Mouse (Mus musculus) T-helper 17 cell (primary cell): ENCODE data around the gene Sap30l.
"Not testable (repeated sequence)": the region's sequence is repeated elsewhere in the genome, so short reads cannot be mapped to it uniquely, and the experiment has no call there.

Experiments
- in situ Hi-C, 2 experiments: fragments of 300-600 bp; cut with MboI, MseI; formaldehyde crosslinking; loops; 1 replicate in 1 of 2; 2 replicates in 1 of 2; pipeline ENCODE4 v1.15.1; 2025; ENCODE audit warnings: high pct_unique_total_duplicates in 2 of 2

Gene Sap30l

DNA sequence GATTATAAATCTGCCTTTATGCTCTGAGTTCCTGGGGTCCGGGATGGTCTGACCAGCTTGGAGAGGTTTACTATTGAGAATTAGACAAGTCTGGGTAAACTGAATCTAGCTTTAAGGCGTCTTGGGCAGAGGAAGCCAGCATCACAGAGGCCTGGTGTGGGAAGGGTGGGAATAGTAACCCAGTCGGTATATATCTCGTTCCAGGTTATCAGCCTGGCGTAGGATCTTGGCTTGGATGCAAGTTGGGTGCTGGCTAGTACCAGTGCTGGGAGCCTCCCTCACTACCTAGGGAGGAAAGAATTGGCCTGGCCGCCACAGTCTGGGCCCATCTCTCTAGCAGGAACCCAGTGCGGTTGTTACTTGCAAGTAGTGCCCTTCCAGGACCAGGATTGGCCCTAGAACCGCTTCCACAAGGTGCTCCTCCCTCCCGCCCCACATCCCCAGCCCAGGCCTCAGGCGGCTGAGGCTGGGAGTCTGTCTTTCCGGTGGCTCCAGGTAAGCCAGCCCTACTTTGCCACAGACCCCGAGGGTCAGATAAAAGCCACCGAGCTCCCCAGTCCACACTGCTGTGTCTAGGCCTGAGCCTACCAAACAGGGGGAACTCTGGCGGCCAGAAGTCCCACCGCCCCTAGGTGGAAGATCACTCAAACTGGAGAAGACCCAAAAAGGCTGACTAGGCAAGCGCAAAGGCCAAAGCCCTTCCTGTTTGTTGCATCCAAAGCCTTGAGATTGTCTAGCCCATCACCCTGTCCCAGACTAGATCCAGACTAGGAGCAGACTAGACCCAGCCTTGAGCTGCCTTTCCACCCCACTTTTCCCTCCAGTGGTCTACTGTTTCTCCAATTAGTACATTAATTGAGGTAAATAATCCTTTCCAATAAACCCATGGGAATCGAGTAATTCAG is 28.7 kb downstream of the Sap30l start:
- in situ Hi-C loops, result no loop called here

DNA sequence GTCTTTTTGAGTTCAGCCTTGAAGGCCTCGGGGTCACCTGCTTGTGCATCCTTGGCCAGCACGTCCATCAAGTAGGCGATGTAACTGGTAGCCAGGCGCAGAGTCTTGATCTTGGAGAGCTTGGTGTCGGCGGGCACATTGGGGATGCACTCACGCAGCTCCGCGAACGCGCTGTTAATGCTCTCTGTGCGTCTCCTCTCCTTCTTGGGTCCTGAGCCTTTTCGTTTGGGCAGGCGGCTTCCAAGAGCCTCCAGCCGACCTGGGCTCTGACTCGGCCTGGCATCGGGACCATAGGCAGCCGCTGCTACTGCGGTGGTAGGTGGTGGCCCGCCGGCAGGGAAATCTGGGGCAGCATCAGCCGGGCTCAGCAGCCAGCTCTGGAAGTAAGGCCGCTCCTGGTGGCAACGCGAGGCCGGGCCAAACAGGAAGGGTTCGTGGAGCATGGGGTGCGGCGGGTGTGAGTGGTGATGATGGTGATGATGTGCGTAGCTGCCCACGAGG is 29.9 kb downstream of the Sap30l start:
- in situ Hi-C loops, result no loop called here

DNA sequence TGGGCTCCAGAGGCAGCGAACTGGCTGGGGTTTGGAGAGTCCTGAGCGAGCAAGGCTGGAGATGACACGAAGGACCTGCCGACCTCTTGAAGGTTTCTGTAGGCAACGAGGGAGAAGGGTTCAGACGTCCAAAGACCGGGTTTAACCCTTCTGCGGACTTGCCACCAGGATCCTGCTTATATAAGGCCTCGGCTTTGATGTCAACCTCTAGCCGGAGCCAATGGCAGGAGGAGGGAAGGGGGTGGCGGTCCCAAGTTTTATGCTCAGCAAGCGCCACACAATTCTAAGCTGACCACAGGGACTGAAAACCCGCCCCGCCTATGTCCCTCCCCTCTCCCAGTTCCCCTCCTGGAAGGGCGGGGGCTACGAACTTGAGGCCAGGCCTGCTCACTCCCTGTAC is 30.4 kb downstream of the Sap30l start:
- in situ Hi-C loops, result no loop called here

DNA sequence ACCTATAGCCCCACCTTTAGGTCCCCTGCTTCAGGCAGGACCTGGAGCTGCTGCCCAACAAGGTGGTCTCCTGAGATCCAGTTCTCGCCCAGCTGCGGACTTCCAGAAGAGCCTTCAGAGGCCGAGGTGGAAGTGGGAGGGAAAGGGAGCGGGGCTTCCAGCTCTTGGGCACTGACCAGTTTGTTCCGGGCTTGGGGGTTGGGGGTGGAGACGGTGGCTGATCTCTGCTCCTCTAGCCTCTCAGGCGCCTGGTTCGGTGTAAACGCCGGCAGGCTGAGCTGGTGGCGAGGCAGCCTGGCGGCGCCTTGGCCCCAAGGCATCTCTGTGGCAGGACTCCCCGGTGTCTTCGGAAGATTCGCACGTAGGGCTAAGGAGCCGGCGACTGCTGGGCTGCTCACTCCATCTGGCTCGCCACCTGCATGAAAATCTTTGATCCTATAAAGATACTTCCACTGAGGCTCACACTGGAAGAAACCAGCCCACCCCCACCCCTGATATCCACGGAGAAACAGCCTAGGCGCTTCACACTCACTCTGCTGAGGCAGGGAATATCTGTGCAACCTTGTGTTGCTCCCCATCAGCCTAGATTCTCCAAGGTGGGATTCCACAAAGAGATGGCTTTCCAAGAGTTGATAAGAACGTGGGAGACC is 31.2 kb downstream of the Sap30l start, which contains the start of gene Hand1:
TSS of gene Hand1 (minus strand) at position 267 of the 650 bp plus-strand sequence.
- in situ Hi-C loops, result no loop called here

DNA sequence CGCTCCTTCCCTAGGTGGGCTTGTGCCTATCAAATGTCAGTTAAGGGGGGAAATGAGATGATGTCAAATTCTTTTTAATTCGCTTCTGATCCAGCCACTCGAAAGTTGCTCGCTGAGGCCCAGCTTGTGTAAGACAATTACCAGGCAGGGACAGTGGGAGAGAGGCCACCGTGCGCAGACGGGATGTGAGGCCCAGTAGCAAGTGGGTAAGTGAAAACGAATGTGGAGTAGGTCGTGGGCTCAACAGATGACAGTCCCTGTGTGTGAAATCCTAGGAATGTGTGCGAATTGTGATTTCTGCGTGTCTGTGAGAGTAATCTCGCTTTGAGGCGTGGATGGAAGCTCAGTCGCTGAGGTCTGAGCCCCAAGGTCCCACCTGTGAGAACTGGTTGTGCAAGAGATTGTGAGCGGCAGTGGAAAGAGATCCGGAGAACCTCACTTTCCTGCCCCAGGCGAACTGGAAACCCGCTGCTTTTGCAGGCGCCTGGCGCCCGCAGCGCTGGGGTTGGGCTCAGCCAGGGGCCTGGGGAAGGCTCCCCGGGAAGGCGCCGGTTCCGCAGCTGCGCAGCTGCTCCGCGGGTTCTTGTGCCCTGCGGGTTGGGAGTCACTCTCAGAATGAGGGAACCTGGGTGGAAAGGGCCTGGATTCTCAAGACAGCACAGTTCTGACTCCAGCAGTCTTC is 32.0 kb downstream of the Sap30l start:
- in situ Hi-C loops, result no loop called here

DNA sequence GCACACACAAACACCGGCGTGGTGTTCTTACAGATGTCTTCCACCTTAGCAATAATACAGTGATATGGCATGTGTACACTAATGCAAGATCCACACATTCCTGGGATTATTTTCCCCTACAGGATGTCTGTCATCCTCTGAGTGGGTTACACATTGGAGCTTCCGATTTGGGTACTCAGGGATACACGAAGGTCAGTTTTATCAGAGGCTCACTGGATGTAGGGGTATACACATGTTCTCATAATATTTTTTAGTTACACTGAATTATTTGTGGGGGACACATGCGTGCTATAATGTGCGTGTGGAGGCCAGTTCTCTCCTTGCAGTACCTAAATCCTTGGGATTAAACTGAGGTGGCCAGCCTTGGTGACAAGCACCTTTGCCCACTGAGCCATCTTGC is 32.6 kb downstream of the Sap30l start:
- in situ Hi-C loops, result no loop called here

DNA sequence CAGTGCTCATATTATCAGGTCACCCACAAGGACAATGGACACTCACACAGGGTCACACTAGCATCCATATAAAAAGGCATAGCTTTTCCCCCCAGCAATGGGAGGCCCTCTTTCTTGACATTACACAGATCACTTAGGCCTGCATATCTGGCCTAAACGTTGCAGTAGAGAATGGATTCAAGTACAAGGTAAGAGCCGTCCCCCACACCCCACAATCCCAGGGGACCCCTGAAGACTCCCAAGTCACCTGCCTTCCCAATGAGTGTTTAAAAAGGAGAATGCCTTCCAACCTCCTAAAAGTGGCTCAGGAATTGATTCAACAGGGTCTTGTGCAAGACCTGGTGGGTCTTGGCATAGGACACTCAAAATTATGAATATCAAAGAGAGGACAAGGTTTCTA is 33.9 kb downstream of the Sap30l start:
- in situ Hi-C loops, result no loop called here

DNA sequence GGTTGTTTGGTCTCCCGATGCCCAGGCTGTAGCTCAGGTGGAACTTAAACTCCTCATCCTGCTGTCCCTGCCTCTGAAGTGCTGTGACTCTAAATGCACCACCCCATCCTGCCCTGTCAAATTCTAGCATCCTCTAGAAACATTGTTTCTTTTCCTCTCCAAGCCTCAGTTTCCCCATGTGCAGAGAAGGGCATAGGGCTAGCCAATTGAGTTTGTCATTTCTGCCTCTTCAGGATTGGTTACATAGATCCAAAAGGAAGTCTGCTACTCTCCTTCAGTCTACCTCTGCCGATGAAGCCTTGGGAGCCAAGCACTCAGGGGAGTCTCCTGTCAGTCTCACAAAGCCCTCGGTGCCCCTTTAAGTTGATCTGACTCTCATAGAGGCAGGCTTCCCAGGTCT is 34.5 kb downstream of the Sap30l start:
- in situ Hi-C loops, result no loop called here

DNA sequence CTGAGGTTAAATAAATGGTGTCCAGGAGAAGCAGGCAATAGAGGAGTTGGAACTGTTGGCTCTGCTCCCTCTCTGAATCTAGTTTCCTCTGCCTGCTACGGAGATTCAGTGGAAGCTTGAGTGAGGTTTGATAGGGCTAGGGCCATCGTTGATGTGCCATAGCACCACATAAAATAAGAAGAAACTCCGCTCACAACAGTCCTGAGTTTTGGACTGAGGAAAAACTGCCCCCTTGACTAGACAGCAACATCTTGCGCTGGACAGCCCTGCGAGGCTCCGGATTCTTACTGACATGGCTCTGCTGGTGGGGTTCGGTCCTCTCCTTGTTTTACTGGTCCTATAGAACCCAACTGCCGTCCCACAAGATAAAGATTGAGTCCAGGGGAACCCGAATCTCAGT is 35.0 kb downstream of the Sap30l start:
- in situ Hi-C loops, result no loop called here

DNA sequence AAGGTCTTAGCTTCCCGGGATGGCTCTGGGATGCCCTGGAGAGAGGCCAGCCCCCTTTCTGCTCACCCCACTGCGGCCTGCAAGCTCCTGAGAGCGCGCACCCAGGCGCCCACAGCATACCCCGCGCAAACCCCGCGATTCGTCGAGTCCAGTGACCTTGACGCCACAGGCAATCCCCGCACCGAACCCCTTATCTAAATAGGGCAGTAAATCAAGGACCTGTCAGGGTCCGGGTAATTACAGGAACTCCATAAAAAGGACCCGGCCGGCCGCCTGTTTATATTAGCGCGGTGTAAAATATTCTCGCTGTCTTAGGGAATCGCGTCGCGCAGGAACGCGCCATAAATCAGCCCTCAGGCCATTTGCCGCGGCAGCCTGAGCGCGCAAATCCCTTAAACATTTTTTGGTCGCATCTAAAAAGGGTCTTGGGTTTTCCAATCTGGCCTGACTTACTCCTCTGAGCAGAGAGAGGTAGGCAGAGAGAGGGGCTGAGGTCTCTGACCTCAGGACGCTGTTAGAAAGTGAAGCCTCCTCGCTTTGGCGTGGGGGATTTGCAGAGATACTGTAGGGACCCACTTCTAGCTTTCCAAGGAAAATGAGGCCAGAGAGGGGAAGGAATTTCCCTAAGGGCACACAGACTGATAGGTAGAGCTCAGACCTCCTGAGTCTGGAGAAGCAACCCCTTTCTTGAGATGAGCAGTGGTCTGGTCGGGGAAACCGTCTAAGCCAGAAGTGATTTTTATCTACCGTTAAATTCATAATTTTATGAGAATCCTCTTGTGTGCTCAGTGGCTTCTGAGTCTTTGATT is 35.6 kb downstream of the Sap30l start:
- in situ Hi-C loops, result no loop called here

DNA sequence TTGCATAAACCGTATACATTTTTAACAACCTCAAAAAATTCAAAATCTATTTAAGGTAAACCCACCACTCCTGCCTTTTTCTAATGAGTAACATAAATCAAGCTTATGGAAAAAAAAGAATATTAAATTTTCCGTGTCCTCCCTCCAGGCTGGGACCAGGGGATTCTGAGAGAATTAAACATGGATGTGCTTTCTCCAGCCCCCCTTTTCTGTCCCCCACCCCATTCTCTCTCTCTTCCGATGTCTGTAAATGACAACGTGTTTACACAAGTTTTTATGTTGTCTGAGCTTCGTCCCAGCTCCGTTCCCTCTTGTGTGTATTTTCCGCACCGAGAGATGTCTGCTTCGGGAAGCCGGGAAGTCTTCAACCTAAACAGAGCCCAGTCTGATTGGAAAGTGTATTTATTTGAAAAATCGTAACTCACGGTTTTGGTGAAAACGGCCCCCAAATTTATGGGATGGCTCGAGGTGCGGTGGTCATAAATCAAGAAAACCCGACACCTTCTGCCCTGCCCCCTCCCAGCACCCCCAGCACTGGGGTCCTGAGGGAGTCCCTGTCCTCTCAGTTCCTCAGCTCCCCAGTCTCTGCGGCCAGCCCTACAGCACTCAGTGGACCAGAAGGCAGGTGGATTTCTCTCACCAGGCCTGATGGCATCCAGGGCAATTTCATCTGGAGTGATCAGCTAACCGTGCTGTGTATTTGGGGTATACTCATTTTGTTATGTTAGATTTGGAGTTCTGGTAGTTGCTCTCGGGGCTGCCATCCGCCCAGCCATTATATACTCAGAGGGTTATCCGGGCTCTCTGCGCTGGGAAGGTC is 36.6 kb downstream of the Sap30l start:
- in situ Hi-C loops, result no loop called here

DNA sequence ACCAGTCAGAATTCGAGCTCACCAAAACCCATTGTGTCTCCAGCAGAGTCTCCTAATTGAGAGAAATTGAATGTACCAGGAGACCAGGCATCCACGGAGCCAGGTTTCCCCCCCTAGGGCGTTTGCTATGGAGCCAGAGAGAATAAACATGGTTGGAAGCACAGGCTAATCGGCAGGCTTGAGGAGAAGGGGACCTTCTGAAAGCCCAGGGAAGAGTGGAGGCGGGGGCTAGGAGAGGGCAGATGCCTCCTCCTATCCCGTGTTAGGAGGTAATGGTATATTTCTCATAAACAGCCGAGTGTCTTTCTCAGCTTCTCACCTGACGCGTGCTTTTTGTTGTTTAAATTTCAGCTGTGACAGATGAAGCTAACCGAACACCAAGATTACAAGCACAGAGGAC is 39.5 kb downstream of the Sap30l start:
- in situ Hi-C loops, result no loop called here

DNA sequence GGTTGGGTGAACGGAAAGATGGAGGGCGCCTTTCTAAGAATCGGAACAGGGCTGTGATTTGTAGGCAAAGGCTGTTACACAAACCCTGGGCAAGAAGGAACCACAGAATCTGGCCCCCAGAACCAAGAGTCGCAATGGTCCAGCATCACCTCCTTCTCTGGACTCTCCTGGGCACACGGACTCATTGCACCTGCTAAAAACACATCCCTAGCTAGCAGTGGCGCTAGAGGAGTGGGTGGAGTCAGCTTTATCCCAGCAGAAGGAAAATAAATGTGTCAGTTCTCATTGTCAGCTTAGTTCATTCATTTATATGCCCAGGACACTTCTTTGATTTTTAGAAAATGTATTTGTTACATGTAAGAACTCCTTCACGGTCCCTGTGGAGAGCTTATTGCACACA is 40.0 kb downstream of the Sap30l start:
- in situ Hi-C loops, result no loop called here

DNA sequence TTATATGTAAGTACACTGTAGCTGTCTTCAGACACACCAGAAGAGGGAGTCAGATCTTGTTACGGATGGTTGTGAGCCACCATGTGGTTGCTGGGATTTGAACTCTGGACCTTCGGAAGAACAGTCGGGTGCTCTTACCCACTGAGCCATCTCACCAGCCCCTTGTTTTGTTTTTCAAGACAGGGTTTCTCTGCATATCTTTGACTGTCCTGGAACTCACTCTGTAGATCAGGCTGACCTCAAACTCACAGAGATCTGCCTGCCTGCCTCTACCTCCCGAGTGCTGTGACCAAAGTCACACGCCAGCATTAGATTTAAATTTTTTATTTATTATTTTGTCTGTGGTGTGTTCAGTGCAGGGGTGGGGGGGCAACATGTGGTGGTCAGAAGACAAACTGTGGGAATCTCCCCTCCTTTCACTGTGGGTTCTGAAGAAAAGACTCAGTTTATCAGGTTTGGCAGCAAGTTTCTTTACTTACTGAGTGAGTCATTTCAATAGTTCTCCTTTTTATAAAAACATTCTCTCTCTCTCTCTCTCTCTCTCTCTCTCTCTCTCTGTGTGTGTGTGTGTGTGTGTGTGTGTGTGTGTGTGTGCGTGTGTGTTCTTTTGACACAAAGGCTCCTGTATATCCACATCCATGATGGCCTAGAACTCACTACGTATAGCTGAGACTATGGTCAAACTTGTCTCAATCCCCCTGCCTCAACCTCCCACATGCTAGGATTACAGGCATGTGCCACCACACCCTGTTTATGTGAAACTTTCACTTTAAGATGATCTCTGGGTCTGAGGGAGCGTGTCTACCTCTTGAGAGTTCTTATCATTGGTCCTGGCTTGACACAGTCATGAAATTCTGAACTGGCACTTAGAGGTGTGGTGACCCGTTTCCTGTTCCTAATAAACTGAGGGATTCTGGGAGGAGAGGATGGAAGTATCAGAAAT is 45.3 kb downstream of the Sap30l start:
- in situ Hi-C loops, result not testable (repeated sequence)

DNA sequence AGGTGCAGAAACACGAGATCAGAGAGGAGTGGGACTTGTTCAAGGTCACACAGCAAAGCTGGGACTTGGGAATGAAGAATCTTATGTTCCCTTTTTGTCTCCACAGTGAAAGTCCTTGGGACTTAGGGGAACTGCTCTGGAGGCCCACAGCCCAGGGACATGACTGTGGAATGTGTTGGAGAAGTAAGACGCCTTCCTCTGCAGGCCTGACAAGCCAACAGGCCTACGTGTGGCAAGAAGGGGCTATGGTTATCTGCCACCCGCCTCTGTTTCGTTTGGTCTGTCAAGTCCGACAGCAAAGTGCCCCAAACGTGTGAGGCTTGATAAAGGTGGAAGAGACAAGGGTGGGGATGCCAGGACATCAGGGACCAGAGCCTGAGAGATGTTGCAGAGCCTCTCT is 46.0 kb downstream of the Sap30l start:
- in situ Hi-C loops, result no loop called here

DNA sequence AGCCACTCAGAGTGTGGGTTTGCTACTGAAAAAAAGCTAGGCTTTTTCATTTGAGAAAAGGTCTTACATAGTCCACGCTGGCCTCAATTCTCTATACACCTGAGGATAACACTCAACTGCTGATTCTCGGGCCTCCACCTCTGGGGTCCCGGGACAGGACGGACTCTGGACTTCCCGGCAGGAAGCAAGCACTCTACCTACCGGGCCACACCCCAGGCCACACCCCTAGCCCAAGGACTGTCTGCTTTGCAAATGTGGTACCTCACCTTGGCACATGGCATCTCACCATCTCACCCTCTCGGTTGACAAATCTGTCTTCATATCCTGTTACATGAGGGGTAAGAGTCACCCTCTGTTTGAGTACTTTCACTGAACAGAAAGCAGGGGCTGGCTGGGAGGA is 48.9 kb downstream of the Sap30l start:
- in situ Hi-C loops, result no loop called here

DNA sequence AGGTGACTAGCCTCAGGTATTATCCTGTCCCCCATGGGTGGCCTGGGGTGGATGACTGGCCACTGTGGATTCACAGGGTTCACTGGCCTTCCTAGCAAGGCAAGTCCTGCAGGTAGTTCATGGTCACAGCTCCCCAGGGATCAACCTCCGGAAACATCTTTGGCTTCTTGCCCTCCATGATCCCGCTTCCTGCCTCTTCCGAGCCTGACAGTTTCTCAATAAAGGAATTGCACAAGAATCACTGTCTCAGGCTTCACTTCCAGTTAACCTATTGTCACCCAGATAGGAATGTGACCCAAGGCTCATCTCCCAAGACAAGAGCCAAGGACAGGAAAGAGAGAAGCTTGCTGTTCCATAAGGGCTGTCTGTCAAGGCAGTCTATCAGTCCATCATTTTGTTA is 49.5 kb downstream of the Sap30l start:
- in situ Hi-C loops, result no loop called here

DNA sequence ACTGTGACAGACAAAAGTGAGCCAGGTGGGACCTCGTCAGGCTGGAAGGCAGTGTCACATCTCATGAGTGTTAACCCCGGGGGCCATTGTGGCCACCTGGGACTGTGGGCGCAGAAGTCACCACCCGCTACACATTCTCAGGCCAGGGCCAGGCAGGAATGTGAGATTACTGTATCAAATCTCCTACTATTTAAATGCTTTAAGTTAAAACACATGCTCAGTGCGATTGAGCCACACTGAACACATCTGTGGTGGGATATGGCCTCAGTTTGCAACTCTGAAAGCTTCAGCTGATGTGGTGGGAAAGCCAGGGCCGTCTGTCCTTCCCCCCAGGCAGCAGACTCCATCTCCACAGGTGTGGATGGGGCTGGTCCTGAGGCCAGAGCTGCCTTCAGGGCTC is 52.1 kb downstream of the Sap30l start:
- in situ Hi-C loops, result no loop called here

DNA sequence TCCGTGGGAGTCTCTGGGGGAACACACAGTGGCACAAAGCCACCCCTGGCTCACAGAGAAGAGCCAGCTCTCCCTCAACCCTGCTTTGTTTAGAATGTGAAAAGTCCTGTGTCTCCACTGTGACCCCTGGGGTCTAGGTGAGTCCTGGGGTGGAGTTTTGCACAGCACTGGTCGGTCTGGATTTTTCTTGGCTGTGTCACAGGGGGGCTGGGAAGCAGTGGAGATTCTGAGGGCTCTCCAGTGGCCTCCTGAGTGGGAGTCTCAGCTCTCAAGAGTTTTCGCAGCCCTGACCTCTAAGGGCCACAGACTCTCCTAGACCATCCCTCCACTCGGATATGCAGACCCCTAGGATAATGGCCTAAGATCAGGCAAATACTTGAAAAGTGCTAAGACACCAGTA is 56.3 kb downstream of the Sap30l start:
- in situ Hi-C loops, result no loop called here
